Mouse (Mus musculus): Measurements from ENCODE around the gene Scaper. TPM values are rescaled to one million over a fixed set of nuclear protein-coding genes. Genes with fewer than 3 reads are reported as not detected.

Gene Scaper
- polyA plus RNA-seq, 1 experiment, result 4.0 TPM

DNA sequence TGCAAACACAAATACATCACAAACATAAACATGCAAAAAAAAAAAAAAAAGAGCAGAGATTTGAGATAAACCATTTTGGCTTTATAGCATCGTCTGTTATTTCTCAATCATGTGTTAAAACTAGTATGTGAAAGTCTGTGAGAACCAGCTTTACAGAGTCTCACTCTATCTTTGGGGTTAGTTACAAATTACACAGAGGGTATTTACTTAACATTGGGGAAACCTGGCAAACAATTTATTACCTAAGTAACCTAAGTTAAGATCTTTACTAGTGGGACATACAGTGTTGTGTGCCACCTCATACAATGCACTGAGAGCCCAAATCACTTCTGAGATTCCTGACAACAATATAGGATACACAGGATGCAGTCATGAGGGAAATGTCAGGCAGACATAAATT, 428.2 kb downstream of the Scaper start:
- DNase-seq (ENCODE audit: low read depth in 1 of 2, low spot score in 2 of 2), result no peak
- Histone ChIP-seq H3K4me1 (ENCODE audit: control insufficient read depth, insufficient read depth, insufficient read length) (peaks cover 3% of the 10 kb centered on the region; the same call in 1 of the 2 replicates), H3K4me3 (ENCODE audit: extremely low read depth, insufficient read depth, insufficient read length) (no peak overlapping the region), H3K36me3 (ENCODE audit: control insufficient read depth, insufficient read depth, low read length) (no peaks in the 10 kb centered on the region), H3K27ac (ENCODE audit: insufficient read depth, low read length) (no peak overlapping the region), H3K27me3 (ENCODE audit: control insufficient read depth, insufficient read depth, low read length) (no peaks in the 10 kb centered on the region)
- 75% methylated on average over 1 of the region's 1 CpGs for WGBS
- TF ChIP-seq POLR2A (IDR thresholded peaks at IDR 0.05; ENCODE audit: low read depth, low read length) (no peak), CTCF (IDR thresholded peaks at IDR 0.05; ENCODE audit: extremely low read depth, insufficient read depth, insufficient read length, insufficient replicate concordance) (no peak)

DNA sequence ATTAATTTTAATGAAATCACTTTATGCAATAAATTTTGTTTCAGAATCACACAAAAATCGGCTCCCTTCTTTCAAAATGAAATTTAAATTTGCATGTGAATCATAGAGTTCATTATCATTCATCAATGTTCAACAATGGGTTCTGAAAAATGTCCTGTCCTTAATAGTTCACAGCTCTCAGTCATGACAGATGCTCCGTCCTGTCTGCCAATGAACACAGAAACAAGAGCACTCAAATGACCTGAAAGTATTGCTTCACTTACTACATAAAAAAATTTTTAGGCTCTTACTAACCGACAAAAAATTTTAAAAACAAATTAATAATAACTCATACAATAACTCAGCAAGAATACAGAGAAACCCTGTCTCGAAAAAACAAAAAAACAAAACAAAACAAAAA, 429.2 kb downstream of the Scaper start:
- Histone ChIP-seq H3K36me3 (ENCODE audit: control insufficient read depth, insufficient read depth, low read length) (no peaks in the 10 kb centered on the region), H3K27ac (ENCODE audit: insufficient read depth, low read length) (no peak overlapping the region), H3K27me3 (ENCODE audit: control insufficient read depth, insufficient read depth, low read length) (no peaks in the 10 kb centered on the region), H3K4me1 (ENCODE audit: control insufficient read depth, insufficient read depth, insufficient read length) (peaks cover 3% of the 10 kb centered on the region; the same call in 1 of the 2 replicates), H3K4me3 (ENCODE audit: extremely low read depth, insufficient read depth, insufficient read length) (no peak overlapping the region)
- no peak for DNase-seq (ENCODE audit: low read depth in 1 of 2, low spot score in 2 of 2)
- no peak for TF ChIP-seq CTCF (IDR thresholded peaks at IDR 0.05; ENCODE audit: extremely low read depth, insufficient read depth, insufficient read length, insufficient replicate concordance)
- TF ChIP-seq POLR2A (IDR thresholded peaks at IDR 0.05; ENCODE audit: low read depth, low read length), result no peak
- 82% methylated on average over 4 of the region's 4 CpGs for WGBS

DNA sequence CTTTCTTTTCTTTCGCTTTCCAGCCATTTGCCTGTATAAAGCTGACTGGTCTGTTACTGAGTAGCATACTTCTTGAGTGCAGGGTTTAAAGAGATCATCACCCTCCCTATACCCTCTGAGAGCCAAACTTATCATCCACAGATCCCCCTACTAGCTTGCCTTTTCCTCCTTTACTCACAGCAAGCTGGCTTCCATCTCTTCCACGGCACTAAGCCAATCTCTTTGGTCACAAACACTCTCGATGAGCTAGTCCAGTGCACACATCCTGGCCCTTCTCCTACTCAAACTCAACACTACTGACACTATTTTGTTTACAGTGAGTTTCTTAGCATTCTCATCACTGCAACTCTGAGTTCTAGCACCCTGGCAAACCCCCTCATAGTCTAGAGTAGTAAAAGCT, 430.0 kb downstream of the Scaper start:
- 83% methylated on average over 3 of the region's 3 CpGs for WGBS
- Histone ChIP-seq H3K36me3 (ENCODE audit: control insufficient read depth, insufficient read depth, low read length) (no peaks in the 10 kb centered on the region), H3K27me3 (ENCODE audit: control insufficient read depth, insufficient read depth, low read length) (no peaks in the 10 kb centered on the region), H3K4me3 (ENCODE audit: extremely low read depth, insufficient read depth, insufficient read length) (no peak overlapping the region), H3K27ac (ENCODE audit: insufficient read depth, low read length) (no peak overlapping the region), H3K4me1 (ENCODE audit: control insufficient read depth, insufficient read depth, insufficient read length) (peaks cover 3% of the 10 kb centered on the region; the same call in 1 of the 2 replicates)
- TF ChIP-seq CTCF (IDR thresholded peaks at IDR 0.05; ENCODE audit: extremely low read depth, insufficient read depth, insufficient read length, insufficient replicate concordance) (no peak), POLR2A (IDR thresholded peaks at IDR 0.05; ENCODE audit: low read depth, low read length) (no peak)
- DNase-seq (ENCODE audit: low read depth in 1 of 2, low spot score in 2 of 2), result no peak

Other genes starting within 250 kb of the Scaper start
- not detected in 2 replicates for gene 4930563M21Rik, start 72.4 kb upstream of the Scaper start, polyA plus RNA-seq (2012; rRNA removed)
- gene Rcn2, start 103.7 kb upstream of the Scaper start, polyA plus RNA-seq (2012; rRNA removed), result 27.6 and 41.9 TPM in 2 replicates
- 51.8 and 65.0 TPM in 2 replicates for gene Pstpip1, start 151.8 kb upstream of the Scaper start, polyA plus RNA-seq (2012; rRNA removed)
- gene Tspan3, start 227.4 kb upstream of the Scaper start, polyA plus RNA-seq (2012; rRNA removed), result 55.6 and 74.8 TPM in 2 replicates

Data from spleen, adult 2 months (tissue).